Mouse (Mus musculus) ES-E14 (cell line): ENCODE measurements at regions not wholly inside any gene's neighbourhood (a gene's known extent, or its start where the extent isn't known, plus 50 kb on each side); places are given as distances from the start of the nearest gene placed in this dataset.

Source experiments
- DNase-seq: peaks from one replicate; pipeline ENCODE4 v3.0.0-alpha.2; 2013; ENCODE audit warnings: low read depth, low spot score
- H3K27ac ChIP-seq: 2 replicates; pipeline ENCODE4 v1.5.1; 2012; ENCODE audit warnings: low read depth, mild to moderate bottlenecking, low read length, moderate library complexity, mixed read lengths; ENCODE audit not compliant: poor library complexity, insufficient read depth, severe bottlenecking
- H3K36me3 ChIP-seq: 2 replicates; pipeline ENCODE4 v1.6.1; 2012; ENCODE audit warnings: mild to moderate bottlenecking, low read length, moderate library complexity, mixed read lengths; ENCODE audit not compliant: control insufficient read depth, poor library complexity, insufficient read depth, severe bottlenecking
- H3K4me1 ChIP-seq, 2 experiments: fragments of 150-350 bp in 1 of 2; sonication (generic) in 1 of 2; 2 replicates each; pipeline ENCODE4 v1.6.1; 2012; ENCODE audit warnings: low read length in 2 of 2, mild to moderate bottlenecking in 1 of 2, mixed read lengths in 1 of 2; ENCODE audit not compliant: control insufficient read depth in 2 of 2, insufficient read depth in 2 of 2, poor library complexity in 1 of 2
- H3K4me3 ChIP-seq, 2 experiments: fragments of 150-350 bp in 1 of 2; sonication (generic) in 1 of 2; 2 replicates each; pipeline ENCODE4 v1.5.1; 2012; ENCODE audit warnings: low read length in 2 of 2, low read depth in 1 of 2, mild to moderate bottlenecking in 1 of 2, mixed read lengths in 1 of 2; ENCODE audit not compliant: insufficient read depth in 1 of 2, poor library complexity in 1 of 2, severe bottlenecking in 1 of 2
- H3K9ac ChIP-seq: 2 replicates; pipeline ENCODE4 v1.6.1; 2012; ENCODE audit warnings: low read depth, mild to moderate bottlenecking, low read length, mixed read lengths; ENCODE audit not compliant: poor library complexity, insufficient read depth, severe bottlenecking
- H3K9me3 ChIP-seq: fragments of 150-350 bp; sonication (generic); 2 replicates; pipeline ENCODE4 v1.6.1; 2012; ENCODE audit warnings: low read depth, mild to moderate bottlenecking, low read length; ENCODE audit not compliant: control insufficient read depth, insufficient read depth
- CHD2 ChIP-seq: IDR thresholded peaks from 2 replicates; pipeline ENCODE4 v1.6.1; 2014; ENCODE audit warnings: mild to moderate bottlenecking, low read depth, low read length, inconsistent platforms
- HCFC1 ChIP-seq: IDR thresholded peaks from 2 replicates; pipeline ENCODE4 v1.6.1; 2012; ENCODE audit warnings: low read length, inconsistent platforms, borderline replicate concordance; ENCODE audit not compliant: insufficient read depth
- MAFK ChIP-seq: IDR thresholded peaks from 2 replicates; pipeline ENCODE4 v1.6.1; 2014; ENCODE audit warnings: mild to moderate bottlenecking, low read depth, low read length, inconsistent platforms; ENCODE audit not compliant: insufficient read depth
- ZC3H11A ChIP-seq: IDR thresholded peaks from 2 replicates; pipeline ENCODE4 v1.6.1; 2012; ENCODE audit warnings: low read depth, mild to moderate bottlenecking, inconsistent platforms, low read length, borderline replicate concordance
- ZNF384 ChIP-seq: IDR thresholded peaks from 2 replicates; pipeline ENCODE4 v1.6.1; 2012; ENCODE audit warnings: low read depth, low read length, inconsistent platforms
- in situ Hi-C, 2 experiments: fragments of 600-800 bp; cut with MboI; formaldehyde crosslinking; loops; one replicate each; pipeline ENCODE4 v1.15.1; 2025; ENCODE audit warnings: low sequenced_read_pairs in 2 of 2, inconsistent platforms in 1 of 2; ENCODE audit not compliant: unreplicated experiment in 2 of 2

DNA sequence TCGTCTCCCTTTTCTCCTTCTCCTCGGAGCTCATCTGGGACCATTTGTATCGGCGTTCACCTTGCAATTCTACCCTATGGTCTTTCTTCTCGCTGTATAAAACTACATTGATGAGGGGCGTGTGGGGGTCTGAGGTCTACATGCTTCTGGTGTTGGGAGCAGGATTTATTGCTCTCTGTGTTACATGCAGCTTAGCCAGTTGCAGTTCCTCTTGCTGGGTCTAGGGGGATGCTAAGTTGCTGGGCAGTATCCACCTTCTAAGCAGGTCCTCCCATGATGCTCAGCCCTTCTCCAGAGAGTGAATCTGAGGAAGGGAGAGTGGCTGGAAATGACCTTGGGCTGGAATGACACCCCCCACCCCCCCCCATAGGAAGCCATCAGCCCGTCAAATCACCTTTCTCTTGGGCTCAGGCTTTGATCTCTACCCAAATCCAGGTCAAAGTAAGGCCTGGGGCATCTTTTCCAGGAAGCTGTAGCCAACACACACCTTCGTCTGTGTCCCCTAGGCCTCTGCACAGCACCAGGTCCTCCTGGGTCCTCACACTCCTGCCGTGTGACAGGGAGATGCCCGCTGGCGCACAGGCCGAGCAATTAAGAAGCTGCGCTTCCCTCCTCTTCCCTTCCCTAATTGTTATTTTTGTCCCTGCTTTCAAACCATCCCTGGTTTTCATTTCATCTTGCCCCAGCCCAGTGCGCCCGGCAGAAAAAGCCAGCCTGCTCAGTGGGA lies 257.0 kb downstream of the Tcf7l2 start:
- no peak overlapping the region for H3K27ac ChIP-seq
- no peak overlapping the region for H3K4me3 ChIP-seq
- no peaks in the 10 kb centered on the region for H3K4me1 ChIP-seq
- H3K9me3 ChIP-seq: no peaks in the 10 kb centered on the region
- H3K9ac ChIP-seq: no peak overlapping the region
- no peak for DNase-seq
- in situ Hi-C loops: no loop called here
- H3K36me3 ChIP-seq: no peaks in the 10 kb centered on the region
- TF ChIP-seq MAFK: no peak
- no peak for TF ChIP-seq ZNF384
- no peak for TF ChIP-seq CHD2
- TF ChIP-seq ZC3H11A: no peak
- no peak for TF ChIP-seq HCFC1

DNA sequence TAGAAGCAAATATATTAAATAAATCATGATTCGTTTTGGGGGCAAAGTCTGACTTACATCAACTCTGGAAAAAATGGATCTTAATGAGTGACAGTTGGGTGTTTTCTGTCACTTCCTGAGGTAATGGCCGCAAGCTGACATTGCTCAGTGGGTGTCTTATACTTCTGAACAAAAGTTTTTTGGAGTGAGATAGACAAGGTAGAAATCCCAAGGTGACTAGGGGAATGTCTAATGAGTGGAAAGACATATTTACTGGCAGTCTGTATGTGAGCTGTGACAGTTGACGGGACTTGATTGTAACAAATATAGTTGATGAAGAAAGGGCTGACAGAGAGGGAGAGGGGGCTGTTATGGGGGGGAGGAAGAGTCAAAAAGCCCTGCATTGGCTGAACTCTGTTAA lies 257.8 kb downstream of the Tcf7l2 start:
- Histone ChIP-seq H3K36me3 (no peaks in the 10 kb centered on the region), H3K9me3 (no peaks in the 10 kb centered on the region), H3K27ac (no peak overlapping the region), H3K4me3 (no peak overlapping the region), H3K9ac (no peak overlapping the region), H3K4me1 (no peaks in the 10 kb centered on the region)
- in situ Hi-C loops: no loop called here
- no peak for DNase-seq
- TF ChIP-seq MAFK: no peak
- TF ChIP-seq ZC3H11A: no peak
- no peak for TF ChIP-seq CHD2
- TF ChIP-seq HCFC1: no peak
- TF ChIP-seq ZNF384: no peak

GRCm38 (mm10) chr19:56001428-56001827 lies 259.8 kb downstream of the Tcf7l2 start:
- in situ Hi-C loops: no loop called here
- Histone ChIP-seq H3K4me3 (no peak overlapping the region), H3K9ac (no peak overlapping the region), H3K36me3 (no peaks in the 10 kb centered on the region), H3K4me1 (no peaks in the 10 kb centered on the region), H3K9me3 (no peaks in the 10 kb centered on the region), H3K27ac (no peak overlapping the region)
- TF ChIP-seq ZC3H11A (no peak), MAFK (no peak), ZNF384 (no peak)
- DNase-seq: no peak

DNA sequence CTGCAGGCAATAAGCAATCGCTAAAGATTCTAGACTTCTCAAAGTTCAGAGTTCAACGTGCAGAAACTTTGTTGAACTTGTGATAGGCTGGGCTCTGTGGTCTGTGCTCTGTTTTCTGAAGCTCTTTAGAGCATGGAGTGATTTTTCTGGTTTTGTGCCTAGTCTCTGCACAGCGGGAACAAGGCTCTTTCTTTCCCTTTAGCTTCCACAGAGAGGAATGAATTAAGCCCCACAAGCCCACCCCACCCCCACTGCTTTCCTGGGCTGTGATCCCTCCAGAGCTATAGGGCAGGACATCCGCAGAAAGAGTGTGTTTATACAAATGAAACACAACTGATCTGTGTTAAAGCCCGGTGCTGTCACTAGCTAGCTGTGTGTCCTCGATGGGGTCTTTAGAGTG lies 264.3 kb downstream of the Tcf7l2 start:
- no peak for TF ChIP-seq MAFK
- TF ChIP-seq ZC3H11A: no peak
- no peak for TF ChIP-seq HCFC1
- TF ChIP-seq ZNF384: no peak
- no peak for TF ChIP-seq CHD2

DNA sequence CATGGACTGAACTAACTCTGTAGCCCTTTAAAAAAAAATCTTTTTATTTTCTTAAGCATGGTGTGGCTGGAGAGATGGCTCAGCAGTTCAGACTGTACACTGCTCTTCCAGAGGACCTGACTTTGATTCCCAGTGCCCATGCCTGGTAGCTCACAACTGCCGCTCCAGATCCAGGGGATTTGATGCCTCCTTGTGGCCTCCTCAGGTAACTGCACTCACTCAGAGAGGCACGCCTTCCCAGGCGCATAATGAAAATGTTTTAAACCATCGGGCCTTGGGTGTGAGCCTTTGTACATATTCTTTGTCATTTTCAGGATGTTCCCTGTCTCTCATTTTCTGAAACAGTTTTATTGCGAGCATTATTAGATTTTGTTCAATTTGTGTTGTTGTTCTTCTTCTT lies 265.8 kb downstream of the Tcf7l2 start:
- DNase-seq: no peak
- no peak overlapping the region for H3K9ac ChIP-seq
- TF ChIP-seq ZC3H11A (peak; percentile 51; the same call in 1 of the 2 replicates), MAFK (no peak)
- in situ Hi-C loops: no loop called here
- H3K4me1 ChIP-seq: no peaks in the 10 kb centered on the region
- H3K9me3 ChIP-seq: no peaks in the 10 kb centered on the region
- H3K4me3 ChIP-seq: no peak overlapping the region
- H3K27ac ChIP-seq: no peak overlapping the region
- no peaks in the 10 kb centered on the region for H3K36me3 ChIP-seq

More for the DNA sequence above, 264.3 kb downstream of the Tcf7l2 start:
- Histone ChIP-seq H3K27ac (no peak overlapping the region), H3K9ac (no peak overlapping the region), H3K4me1 (no peaks in the 10 kb centered on the region), H3K36me3 (no peaks in the 10 kb centered on the region), H3K9me3 (no peaks in the 10 kb centered on the region), H3K4me3 (no peak overlapping the region)
- in situ Hi-C loops: no loop called here
- DNase-seq: no peak
